Mouse (Mus musculus): ENCODE data around the gene Olfr703.

The Olfr703 gene

DNA sequence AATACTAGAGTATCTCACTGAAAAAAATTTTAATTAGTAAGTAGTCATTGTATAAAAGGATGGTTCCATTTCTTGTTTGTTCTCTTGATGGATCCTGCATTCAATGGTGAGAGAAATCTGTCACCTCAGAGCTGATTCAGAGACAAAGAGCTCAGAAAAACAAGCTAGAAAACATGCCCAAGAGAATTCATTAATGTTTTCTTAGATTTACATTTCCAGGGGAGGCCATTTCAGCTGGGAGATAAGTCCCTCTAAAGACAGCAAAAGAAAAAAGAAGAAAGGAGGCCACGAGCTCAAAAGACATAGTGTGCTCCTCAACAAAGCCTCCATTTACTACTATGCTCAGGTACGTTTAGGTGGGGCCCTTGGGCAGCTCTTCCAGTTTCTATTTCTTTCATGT, at the start of gene Olfr703:
Gene Olfr703, plus strand, starts transcription at position 301 of the 400 bp plus-strand sequence.
- DNase-seq (ENCODE audit: low read depth, low spot score), result no peak

DNA sequence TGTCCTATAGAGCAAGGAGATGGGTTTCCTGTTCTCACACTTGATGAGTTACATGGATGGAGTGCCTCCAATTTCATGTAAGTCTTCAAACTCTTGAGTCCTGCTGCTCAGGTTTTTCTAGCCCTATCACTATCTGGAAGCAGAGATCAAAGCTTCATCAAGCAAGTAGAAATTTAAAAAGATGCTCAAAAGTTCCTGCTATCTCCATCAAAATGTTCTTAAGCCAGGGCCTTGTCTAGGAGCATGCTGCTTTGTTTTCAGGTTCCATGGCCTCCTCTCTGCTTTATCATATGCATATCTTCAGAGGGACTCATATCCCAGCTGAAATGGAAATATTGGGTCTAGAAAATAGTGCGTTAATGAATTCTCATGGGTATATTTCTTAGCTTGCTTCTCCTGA, 34.4 kb upstream of the Olfr703 start, which contains the start of gene Olfr700:
Gene Olfr700, minus strand, starts transcription at position 101 of the 400 bp plus-strand sequence.
- no peak for DNase-seq (ENCODE audit: low read depth, low spot score)

DNA sequence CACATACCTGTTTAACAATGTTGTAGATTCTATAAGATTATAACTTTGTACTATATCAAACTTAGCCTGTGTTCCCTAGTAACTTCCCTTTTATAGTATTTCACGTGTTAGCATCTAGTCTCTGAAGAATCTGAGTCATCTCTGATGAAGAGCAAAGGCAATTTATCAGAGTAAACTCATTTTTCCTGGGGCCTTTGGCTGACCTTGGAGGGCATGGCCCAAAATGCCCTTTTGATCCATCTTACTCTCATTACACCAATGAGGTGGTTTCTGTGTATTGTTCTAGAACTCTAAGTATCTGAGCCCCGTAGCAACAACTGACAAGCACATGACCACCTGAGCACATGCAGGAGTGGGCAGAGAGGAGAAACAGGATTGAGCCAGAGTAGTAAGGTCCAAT, 29.3 kb upstream of the Olfr703 start, which contains the start of gene Olfr701:
Gene Olfr701, plus strand, starts transcription at position 301 of the 400 bp plus-strand sequence.
- no peak for DNase-seq (ENCODE audit: low read depth, low spot score)

DNA sequence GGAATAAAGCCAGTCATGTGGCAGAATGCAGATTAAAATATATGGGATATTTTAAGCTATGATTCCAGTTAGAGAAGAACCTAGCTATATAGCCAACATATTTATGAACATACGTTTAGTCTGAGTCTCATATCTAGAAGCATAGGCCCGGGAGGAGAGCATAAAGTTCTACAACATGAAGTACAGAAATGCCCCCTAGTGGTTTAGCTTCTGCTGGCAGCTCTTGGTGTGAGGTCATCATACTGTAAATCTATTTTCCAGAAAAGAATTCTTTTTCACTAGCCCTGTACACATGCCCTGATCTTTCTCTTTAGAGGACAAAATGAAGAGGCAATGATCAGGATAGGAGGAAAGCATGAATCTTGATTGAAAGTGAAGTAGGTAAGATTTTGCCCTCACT, 27.4 kb upstream of the Olfr703 start:
- DNase-seq (ENCODE audit: low read depth, low spot score), result peak; percentile 59

DNA sequence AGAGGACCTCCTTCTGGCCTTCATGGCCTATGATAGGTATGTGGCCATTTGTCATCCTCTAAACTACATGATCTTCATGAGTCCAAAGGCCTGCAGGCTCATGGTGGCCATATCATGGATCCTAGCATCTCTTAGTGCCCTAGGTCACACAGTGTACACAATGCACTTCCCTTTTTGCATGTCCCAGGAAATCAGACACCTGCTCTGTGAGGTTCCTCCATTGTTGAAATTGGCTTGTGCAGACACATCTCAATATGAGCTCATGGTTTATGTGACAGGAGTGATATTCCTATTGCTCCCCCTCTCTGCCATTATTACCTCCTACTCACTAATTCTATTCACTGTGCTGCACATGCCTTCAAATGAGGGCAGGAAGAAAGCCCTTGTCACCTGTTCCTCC, 24.7 kb upstream of the Olfr703 start:
- no peak for DNase-seq (ENCODE audit: low read depth, low spot score)

DNA sequence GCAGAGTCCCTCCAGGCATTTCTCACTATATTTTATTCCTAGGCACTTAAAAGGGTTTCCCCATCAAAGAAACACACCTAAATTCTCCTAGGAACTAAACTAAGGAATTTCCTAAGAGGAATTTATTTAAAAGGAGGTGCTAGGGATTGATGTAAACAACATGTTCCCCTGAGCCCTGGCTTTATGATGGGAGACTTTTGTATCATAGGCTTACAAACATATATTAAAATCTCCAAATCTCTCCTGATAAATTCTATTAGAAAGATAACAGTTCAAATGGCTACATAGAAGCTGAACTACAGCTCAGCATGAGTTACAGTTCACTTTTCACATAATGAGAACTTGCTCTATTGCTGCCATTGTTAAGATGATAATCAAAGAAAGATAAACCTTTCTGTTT, 9.4 kb upstream of the Olfr703 start, which contains the start of gene Olfr702:
Gene Olfr702, minus strand, starts transcription at position 101 of the 400 bp plus-strand sequence.
- no peak for DNase-seq (ENCODE audit: low read depth, low spot score)

DNA sequence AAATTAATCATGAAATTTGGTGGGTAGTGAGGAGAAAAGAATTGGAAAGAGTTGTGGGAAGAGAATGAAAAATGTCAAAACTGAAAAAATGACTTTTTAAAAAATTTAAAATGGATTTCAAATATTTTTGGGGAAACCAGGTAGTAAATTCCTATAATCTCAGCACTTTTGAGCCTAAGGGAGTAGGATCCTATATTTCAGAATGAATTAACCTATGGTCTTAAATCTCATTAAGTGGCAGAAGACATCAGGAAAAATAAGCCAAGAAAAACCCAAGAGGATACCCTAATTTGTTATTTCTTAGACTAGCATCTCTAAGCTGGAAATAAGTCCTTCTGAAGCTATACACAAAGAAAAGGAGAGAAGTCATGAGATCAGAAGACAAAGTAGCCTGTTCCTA, 19.7 kb downstream of the Olfr703 start, which contains the start of gene Olfr704:
Gene Olfr704, plus strand, starts transcription at position 301 of the 400 bp plus-strand sequence.
- no peak for DNase-seq (ENCODE audit: low read depth, low spot score)

DNA sequence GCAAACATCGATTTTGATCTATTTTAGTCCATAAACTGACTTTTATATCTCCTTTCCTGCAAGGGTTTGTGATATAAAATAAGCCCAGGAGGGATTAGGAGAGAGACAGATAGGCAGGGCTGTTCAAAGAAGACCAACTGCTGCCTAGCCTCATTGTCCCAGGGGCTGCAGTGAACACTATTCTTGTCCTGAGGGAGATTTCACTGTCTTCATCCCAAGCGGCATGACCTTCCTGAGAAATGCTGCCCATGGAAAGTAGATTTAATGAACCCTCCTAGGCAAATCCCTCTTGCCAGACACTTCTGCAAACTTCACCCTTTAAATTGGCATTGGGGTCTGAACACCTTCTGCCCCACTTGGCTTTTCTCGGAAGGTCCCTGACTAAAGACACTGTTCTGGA, 33.6 kb downstream of the Olfr703 start, which contains the start of gene Olfr705:
Gene Olfr705, minus strand, starts transcription at position 101 of the 400 bp plus-strand sequence.
- no peak for DNase-seq (ENCODE audit: low read depth, low spot score)

DNA sequence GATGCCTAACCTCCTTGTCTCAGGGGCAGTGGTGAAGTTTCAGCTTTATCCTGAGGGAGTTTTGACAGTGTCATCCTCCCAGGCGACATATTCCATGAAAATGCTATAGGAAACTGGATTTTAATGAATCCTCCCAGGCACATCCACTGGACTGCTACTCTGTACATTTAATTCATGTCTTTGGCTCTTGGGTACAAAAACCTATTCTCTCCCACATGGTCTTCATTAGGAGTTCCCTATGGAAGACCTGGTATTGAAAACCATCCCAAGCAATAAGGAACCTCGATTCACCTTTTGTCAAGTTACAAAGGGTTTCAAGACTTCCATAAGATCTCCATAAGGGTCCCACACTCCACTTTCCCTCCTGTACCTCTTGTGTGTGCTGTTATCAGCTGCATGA, 44.9 kb downstream of the Olfr703 start, which contains the start of gene Olfr706:
Gene Olfr706, minus strand, starts transcription at position 101 of the 400 bp plus-strand sequence.
- no peak for DNase-seq (ENCODE audit: low read depth, low spot score)

Data from CD4-positive helper T cell, adult 2 months (primary cell).